Mouse (Mus musculus) lung, postnatal 0 days (tissue): ENCODE measurements at regions not wholly inside any gene's neighbourhood (a gene's known extent, or its start where the extent isn't known, plus 50 kb on each side); places are given as distances from the start of the nearest gene placed in this dataset.

Source experiments
- CTCF ChIP-seq: IDR thresholded peaks from 2 replicates; pipeline ENCODE4 v1.5.1; 2016; ENCODE audit warnings: antibody characterized with exemption, mild to moderate bottlenecking
- EP300 ChIP-seq: IDR thresholded peaks from 2 replicates; pipeline ENCODE4 v1.6.1; 2016; ENCODE audit warnings: antibody characterized with exemption, mild to moderate bottlenecking, control low read depth

DNA sequence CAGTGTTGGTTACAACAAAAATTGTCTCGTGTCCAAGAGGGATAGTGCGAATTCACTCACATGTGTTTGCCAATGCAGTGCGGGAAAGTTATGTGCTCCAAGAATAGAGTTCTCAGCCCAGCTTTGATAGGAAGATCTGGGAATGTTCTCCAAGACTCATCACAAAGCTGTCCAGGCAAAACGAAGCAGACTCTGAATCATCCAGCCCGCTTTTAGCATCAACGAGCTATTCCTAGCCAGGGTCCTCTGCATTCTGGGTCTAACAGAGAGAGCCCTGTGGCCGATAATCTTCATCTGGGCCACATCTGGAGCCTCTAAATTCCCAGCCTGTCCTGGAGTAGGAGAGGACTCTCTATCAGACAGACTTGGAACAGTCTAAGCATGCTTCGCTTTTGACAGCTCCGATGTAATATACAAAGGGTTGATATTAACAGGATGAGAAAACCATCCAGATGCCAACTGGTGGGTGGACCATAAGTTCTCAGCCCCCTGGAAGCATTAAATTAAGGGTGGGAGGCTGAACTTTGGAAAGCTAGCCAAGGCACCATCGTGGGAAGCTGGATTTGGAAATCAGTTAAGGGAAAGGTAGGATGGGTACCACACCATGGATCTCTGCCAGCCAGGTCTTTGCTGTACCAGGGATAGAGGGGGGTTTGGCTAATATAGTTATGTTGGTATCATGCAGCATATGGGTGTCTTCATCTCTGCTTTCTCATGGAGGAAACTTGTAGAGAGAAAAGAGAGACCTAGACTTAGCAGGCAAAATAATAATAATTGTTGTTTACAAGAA lies 197.6 kb downstream of the Rps15a start:
- TF ChIP-seq CTCF (no peak), EP300 (no peak)
